Mouse (Mus musculus) forebrain, embryonic 11.5 days (tissue): ENCODE measurements around the gene Mlf2. TPM values are rescaled to one million over a fixed set of nuclear protein-coding genes. Genes with fewer than 3 reads are reported as not detected.

Experiments used
- ATAC-seq: fragments of 200-750 bp; cut with Nextera tagmentation; replicated peaks from 2 replicates; pipeline ENCODE4 v1.8.0; 2017; ENCODE audit warnings: moderate TSS enrichment; ENCODE audit not compliant: low FRiP score
- DNase-seq: peaks from one replicate; pipeline ENCODE4 v3.0.0-alpha.2; 2017; ENCODE audit warnings: low spot score
- H3K27ac ChIP-seq: fragments of 300-500 bp; sonication (generic); 2 replicates; pipeline ENCODE4 v1.5.1; 2014; ENCODE audit warnings: low read depth, low read length
- H3K27me3 ChIP-seq: fragments of 300-500 bp; sonication (generic); 2 replicates; pipeline ENCODE4 v1.6.1; 2014; ENCODE audit warnings: mild to moderate bottlenecking, low read length, mixed read lengths; ENCODE audit not compliant: control insufficient read depth, insufficient read depth
- H3K36me3 ChIP-seq: fragments of 300-500 bp; sonication (generic); 2 replicates; pipeline ENCODE4 v1.6.1; 2014; ENCODE audit warnings: mild to moderate bottlenecking, low read length, moderate library complexity, mixed read lengths; ENCODE audit not compliant: control insufficient read depth, insufficient read depth
- H3K4me1 ChIP-seq: fragments of 300-500 bp; sonication (generic); replicated peaks from 2 replicates; pipeline ENCODE4 v1.6.1; 2014; ENCODE audit warnings: low read length, mixed read lengths; ENCODE audit not compliant: control insufficient read depth, insufficient read depth
- H3K4me2 ChIP-seq: fragments of 300-500 bp; sonication (generic); 2 replicates; pipeline ENCODE4 v1.6.1; 2014; ENCODE audit warnings: low read depth, mild to moderate bottlenecking, low read length, moderate library complexity, mixed read lengths; ENCODE audit not compliant: severe bottlenecking
- H3K4me3 ChIP-seq: fragments of 300-500 bp; sonication (generic); 2 replicates; pipeline ENCODE4 v1.5.1; 2014; ENCODE audit warnings: low read depth, low read length
- H3K9ac ChIP-seq: fragments of 300-500 bp; sonication (generic); 2 replicates; pipeline ENCODE4 v1.6.1; 2014; ENCODE audit warnings: low read length
- H3K9me3 ChIP-seq: fragments of 300-500 bp; sonication (generic); 2 replicates; pipeline ENCODE4 v1.6.1; 2016; ENCODE audit warnings: low read length, mixed read lengths; ENCODE audit not compliant: control insufficient read depth
- WGBS: fragments of 180-500 bp; shearing (Covaris S2); extraction: QIAGEN DNeasy Blood & Tissue Kit; methylation state at CpG from one replicate; pipeline ENCODE4 v1.1.7; 2014; 5-methylcytosine and 5-hydroxymethylcytosine counted together
- polyA plus RNA-seq: library from polyadenylated mRNA; unstranded; fragments of >200 nt; fragmentation: Nextera tagmentation; extraction: Ambion mirVana; gene quantifications from 2 replicates; pipeline ENCODE4 v1.2.1, GENCODE M21; 2014

Mlf2 gene
- polyA plus RNA-seq, 1 experiment from 2014 or later = 450 TPM

DNA sequence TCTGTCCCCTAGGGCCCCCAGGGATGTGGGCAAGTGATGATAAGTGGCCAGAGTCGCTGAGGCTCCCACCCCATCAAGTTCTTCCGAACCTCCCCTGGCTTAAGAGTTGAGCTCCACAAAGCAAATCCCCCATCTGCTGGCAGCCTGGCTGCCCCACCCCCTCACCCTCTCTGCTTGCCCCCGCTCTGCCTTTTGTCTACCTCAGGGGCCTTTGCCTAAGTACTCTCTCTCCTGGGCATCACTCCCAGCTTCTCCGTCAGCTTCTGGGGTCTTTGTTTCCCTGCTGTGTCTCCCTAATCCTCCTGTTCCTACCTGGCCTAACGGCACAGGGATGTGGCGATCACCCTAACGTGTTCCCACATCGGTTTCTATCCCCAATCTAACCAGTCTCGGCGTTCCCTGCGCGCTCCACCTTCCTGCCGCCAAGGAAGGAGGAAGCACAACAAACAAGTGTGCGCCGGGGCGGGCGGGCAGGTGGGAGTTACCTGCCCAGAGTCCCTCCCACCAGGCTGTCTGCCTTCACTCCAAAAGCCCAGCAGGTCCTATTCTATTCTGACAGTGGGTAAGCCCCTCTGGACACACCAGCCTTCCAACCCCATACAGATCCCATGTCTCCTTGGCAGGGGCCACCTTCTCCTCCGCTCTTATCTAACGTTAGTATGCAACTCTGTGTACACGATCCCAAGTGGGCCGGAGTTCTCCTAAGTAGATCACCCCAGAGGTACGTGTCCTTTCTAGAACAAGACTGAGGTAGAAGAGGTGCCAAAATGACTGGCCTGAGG lies 15.8 kb upstream of the Mlf2 start:
- H3K4me1 ChIP-seq = peaks cover 29% of the 10 kb centered on the region

GRCm38 (mm10) chr6:124915942-124916694 lies 15.1 kb upstream of the Mlf2 start:
- H3K36me3 ChIP-seq = peaks cover 8% of the 10 kb centered on the region; the same call in 1 of the 2 replicates
- DNase-seq (peak; percentile 71), ATAC-seq (no peak)
- H3K4me1 ChIP-seq = peaks cover 30% of the 10 kb centered on the region
- peak overlapping the region; percentile 96 for H3K4me3 ChIP-seq
- peak overlapping the region; percentile 99 for H3K27ac ChIP-seq
- 3% methylated on average over 12 of the region's 12 CpGs for WGBS
- no peaks in the 10 kb centered on the region for H3K9me3 ChIP-seq
- H3K27me3 ChIP-seq = no peaks in the 10 kb centered on the region
- peak overlapping the region; percentile 99 for H3K4me2 ChIP-seq
- H3K9ac ChIP-seq = peak overlapping the region; percentile 98

More for the DNA sequence above, 15.8 kb upstream of the Mlf2 start:
- Histone ChIP-seq H3K27ac (peak overlapping the region; percentile 99), H3K27me3 (peaks cover 4% of the 10 kb centered on the region), H3K9me3 (no peaks in the 10 kb centered on the region), H3K4me3 (peak overlapping the region; percentile 96), H3K9ac (peak overlapping the region; percentile 98), H3K4me2 (peak overlapping the region; percentile 99), H3K36me3 (peaks cover 8% of the 10 kb centered on the region; the same call in 1 of the 2 replicates)
- DNase-seq (peak; percentile 67), ATAC-seq (no peak)
- WGBS = 3% methylated on average over 22 of the region's 22 CpGs

DNA sequence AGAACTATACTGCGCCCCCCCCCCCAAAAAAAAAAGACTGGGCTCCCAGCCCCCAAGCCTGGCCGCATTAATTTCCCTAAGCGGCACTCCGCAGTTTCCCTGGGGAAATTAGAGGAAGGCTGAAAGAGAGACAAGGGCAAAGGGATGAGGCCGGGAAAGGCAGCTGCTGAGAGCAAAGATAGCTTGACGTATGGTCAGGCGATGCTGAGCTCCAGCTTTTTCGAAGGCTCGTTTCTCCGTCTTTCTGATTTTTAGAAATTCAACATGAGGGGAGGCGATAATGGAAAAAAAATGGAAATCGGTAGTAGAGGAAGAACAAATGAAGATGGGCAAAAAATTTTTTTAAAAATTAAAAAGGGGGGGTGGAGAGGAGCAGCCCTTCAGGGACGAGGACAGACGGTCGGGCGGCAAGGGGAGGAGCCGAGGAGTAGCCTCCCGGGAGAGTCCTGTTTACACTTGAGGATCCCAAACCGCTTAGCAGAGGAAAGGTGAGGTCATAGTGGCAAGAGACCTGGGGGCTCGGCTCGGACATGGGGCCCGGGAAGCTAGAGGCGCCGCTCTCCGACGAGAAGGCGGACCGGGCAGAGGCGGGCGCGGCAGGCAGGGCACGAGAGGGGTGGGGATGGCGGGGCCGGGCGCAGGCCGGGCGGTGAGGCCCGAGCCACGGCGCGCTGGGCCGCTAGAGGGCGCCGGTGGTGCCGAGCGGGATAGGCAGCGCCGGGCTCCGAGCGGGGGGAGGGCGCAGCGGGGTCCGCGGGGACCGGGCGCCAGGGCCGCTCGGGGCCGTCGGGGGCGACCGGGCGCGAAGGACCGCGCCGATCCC lies 14.3 kb upstream of the Mlf2 start:
- Histone ChIP-seq H3K36me3 (peaks cover 8% of the 10 kb centered on the region; the same call in 1 of the 2 replicates), H3K9me3 (no peaks in the 10 kb centered on the region), H3K4me2 (peak overlapping the region; percentile 99), H3K4me1 (peaks cover 32% of the 10 kb centered on the region), H3K9ac (peak overlapping the region; percentile 98), H3K27me3 (no peaks in the 10 kb centered on the region), H3K4me3 (peak overlapping the region; percentile 96), H3K27ac (peak overlapping the region; percentile 99)
- peak; percentile 67 for ATAC-seq
- WGBS = under 1% methylated on average over 57 of the region's 67 CpGs
- peak; percentile 94 for DNase-seq

DNA sequence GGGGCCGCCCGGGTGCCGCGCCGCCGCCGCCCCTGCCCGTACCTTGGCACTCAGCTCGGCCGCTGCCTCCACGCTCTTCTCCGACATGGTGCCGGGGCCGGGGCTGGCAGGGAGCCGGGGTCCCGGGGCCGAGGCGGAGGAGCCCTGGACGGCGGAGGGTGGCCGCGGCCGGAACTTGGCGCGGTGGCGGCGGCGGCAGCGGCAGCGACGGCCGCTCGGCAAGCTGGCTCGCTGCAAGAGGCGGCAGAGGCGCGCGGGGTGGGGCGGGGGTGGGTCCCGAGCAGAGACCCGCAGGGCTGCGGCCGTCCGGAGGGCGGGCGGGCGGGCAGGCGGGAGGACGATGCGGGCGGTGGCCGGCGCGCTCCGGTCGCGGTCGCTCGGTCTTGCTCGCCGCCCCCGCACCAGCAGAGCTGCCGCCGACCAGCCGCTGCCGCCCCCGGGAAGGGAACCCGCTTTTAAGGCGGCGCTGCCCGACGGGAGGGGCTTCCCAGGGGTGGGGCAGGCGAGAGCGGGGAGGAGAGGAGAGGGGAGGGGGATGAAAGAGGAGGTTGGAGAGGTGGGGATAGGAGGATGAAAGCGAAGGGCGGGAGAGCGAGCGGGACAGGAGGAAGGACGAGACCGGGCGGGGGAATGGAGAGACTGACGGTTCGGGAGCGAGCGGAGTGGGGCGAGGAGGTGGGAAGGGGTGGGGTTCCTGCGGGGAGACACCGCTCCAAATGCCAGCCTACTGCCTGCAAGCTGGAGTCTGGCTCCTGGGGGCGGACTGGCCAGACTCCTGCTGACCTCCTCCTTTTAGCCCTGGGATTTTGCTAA lies 13.5 kb upstream of the Mlf2 start:
- WGBS = under 1% methylated on average over 62 of the region's 89 CpGs
- H3K4me2 ChIP-seq = peak overlapping the region; percentile 58
- ATAC-seq = peak; percentile 75

GRCm38 (mm10) chr6:124918331-124918690 lies 12.9 kb upstream of the Mlf2 start:
- Histone ChIP-seq H3K4me3 (peak overlapping the region; percentile 96), H3K4me1 (peaks cover 32% of the 10 kb centered on the region), H3K36me3 (peaks cover 8% of the 10 kb centered on the region; the same call in 1 of the 2 replicates), H3K4me2 (peak overlapping the region; percentile 58), H3K27ac (peak overlapping the region; percentile 99), H3K9ac (peak overlapping the region; percentile 98), H3K9me3 (no peaks in the 10 kb centered on the region), H3K27me3 (no peaks in the 10 kb centered on the region)
- 6% methylated on average over 7 of the region's 7 CpGs for WGBS
- ATAC-seq (no peak), DNase-seq (no peak)

More for the DNA sequence above, 13.5 kb upstream of the Mlf2 start:
- peaks cover 8% of the 10 kb centered on the region; the same call in 1 of the 2 replicates for H3K36me3 ChIP-seq
- DNase-seq = peak; percentile 96
- H3K4me1 ChIP-seq = peaks cover 32% of the 10 kb centered on the region
- peak overlapping the region; percentile 96 for H3K4me3 ChIP-seq
- H3K27ac ChIP-seq = peak overlapping the region; percentile 99
- peak overlapping the region; percentile 98 for H3K9ac ChIP-seq
- H3K27me3 ChIP-seq = no peaks in the 10 kb centered on the region
- H3K9me3 ChIP-seq = no peaks in the 10 kb centered on the region

GRCm38 (mm10) chr6:124918890-124919627 lies 12.1 kb upstream of the Mlf2 start:
- no peaks in the 10 kb centered on the region for H3K9me3 ChIP-seq
- no peaks in the 10 kb centered on the region for H3K27me3 ChIP-seq
- no peak for DNase-seq
- H3K4me2 ChIP-seq = peak overlapping the region; percentile 58
- H3K9ac ChIP-seq = peak overlapping the region; percentile 98
- H3K27ac ChIP-seq = peak overlapping the region; percentile 99
- H3K36me3 ChIP-seq = peaks cover 4% of the 10 kb centered on the region; the same call in 1 of the 2 replicates
- H3K4me1 ChIP-seq = peaks cover 32% of the 10 kb centered on the region
- peak overlapping the region; percentile 96; the same call in 1 of the 2 replicates for H3K4me3 ChIP-seq
- no peak for ATAC-seq
- 16% methylated on average over 14 of the region's 14 CpGs for WGBS

GRCm38 (mm10) chr6:124919695-124920317 lies 11.4 kb upstream of the Mlf2 start, which contains the start of gene Ptms:
TSS of gene Ptms (minus strand) at chr6:124920103.
- peak within 1 kb of the TSS; percentile 54 for H3K9ac ChIP-seq
- DNase-seq (peak; percentile 97), ATAC-seq (peak; percentile 87)
- H3K36me3 ChIP-seq = no peaks in the 10 kb centered on the region; the same call in 1 of the 2 replicates
- no peaks in the 10 kb centered on the region for H3K27me3 ChIP-seq
- H3K4me3 ChIP-seq = peak within 1 kb of the TSS; percentile 4; the same call in 1 of the 2 replicates
- H3K27ac ChIP-seq = peak within 1 kb of the TSS; percentile 99
- peaks cover 28% of the 10 kb centered on the region for H3K4me1 ChIP-seq
- H3K9me3 ChIP-seq = no peaks in the 10 kb centered on the region
- under 1% methylated on average over 13 of the region's 13 CpGs for WGBS
- H3K4me2 ChIP-seq = peak within 1 kb of the TSS; percentile 58
